Mouse (Mus musculus): ENCODE data around the gene Ssbp2. TPM values are rescaled to one million over a fixed set of nuclear protein-coding genes. Genes with fewer than 3 reads are reported as not detected.

The Ssbp2 gene
- polyA plus RNA-seq, 1 experiment from 2014 or later = 21.6 TPM

DNA sequence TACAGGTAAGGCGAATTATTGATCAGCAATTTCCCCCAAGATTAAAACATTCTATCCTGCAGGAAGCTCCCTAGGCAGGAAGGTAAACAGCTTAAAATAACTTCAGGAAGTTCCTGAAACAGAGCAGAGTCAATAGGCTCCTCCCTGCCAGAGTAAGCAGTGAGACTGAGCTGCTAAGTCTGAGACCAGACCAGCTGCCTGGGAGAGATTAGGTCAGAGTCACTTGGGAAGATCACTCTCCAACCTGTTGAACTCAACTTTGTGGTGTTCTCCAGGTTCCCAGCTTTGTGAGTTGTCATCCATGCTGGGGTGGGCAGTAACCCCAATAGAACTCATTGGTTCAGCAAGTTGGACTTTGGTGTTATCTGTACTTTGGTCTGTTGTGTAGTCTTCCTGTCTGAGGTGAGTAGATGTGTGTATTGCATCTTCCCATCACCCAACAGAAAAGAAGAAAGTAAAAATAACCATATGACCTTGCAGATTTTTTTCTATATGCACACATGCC lies 16.6 kb downstream of the Ssbp2 start:
- Histone ChIP-seq H3K4me3 (ENCODE audit: low read depth, low read length) (no peak overlapping the region), H3K9me3 (ENCODE audit: low read length) (0 out of 2 replicates have a peak, but pooled peaks cover 4% of the 10 kb centered on the region), H3K4me1 (ENCODE audit: insufficient read depth) (peaks cover 9% of the 10 kb centered on the region), H3K4me2 (ENCODE audit: low read depth, low read length) (no peak overlapping the region), H3K27ac (ENCODE audit: low read depth) (no peak overlapping the region), H3K36me3 (replicated peaks; ENCODE audit: insufficient read depth, low read length) (no peaks in the 10 kb centered on the region), H3K9ac (replicated peaks) (no peak overlapping the region), H3K27me3 (ENCODE audit: insufficient read depth, low read length) (no peaks in the 10 kb centered on the region)
- TF ChIP-seq CTCF (IDR thresholded peaks at IDR 0.05; ENCODE audit: low read depth) (no peak), EP300 (IDR thresholded peaks at IDR 0.05; ENCODE audit: low read depth) (0 out of 2 replicates have a peak, but pooled peaks have one; percentile 37)
- 91% methylated on average over 1 of the region's 1 CpGs for WGBS (ENCODE audit: insufficient replicate concordance)
- no peak for DNase-seq
- peak; percentile 50 for ATAC-seq

DNA sequence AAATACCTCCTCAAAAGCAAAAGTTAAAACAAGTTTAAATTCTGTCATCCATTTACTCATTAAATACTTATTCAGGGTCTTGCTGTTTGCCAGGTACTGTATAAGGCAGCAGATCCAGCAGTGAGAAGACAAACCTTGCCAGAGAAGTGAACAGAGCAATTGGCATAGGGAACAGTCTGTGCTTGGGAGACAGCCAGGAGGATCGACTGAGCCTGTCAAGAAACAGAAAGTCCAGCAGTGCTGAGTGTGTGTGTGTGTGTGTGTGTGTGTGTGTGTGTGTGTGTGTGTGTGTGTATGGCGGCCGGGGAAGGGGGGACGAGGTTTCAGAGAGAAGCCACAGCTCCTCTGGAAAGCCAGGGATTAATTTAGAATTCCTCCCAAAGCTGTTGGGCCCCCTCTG lies 17.9 kb downstream of the Ssbp2 start:
- 0 out of 2 replicates have a peak, but pooled peaks cover 4% of the 10 kb centered on the region for H3K9me3 ChIP-seq (ENCODE audit: low read length)
- no peak for DNase-seq
- ATAC-seq = no peak
- no peak overlapping the region for H3K9ac ChIP-seq (replicated peaks)
- no peaks in the 10 kb centered on the region for H3K36me3 ChIP-seq (replicated peaks; ENCODE audit: insufficient read depth, low read length)
- peaks cover 9% of the 10 kb centered on the region for H3K4me1 ChIP-seq (ENCODE audit: insufficient read depth)
- H3K4me3 ChIP-seq (ENCODE audit: low read depth, low read length) = no peak overlapping the region
- H3K27me3 ChIP-seq (ENCODE audit: insufficient read depth, low read length) = no peaks in the 10 kb centered on the region
- H3K27ac ChIP-seq (ENCODE audit: low read depth) = peak overlapping the region; percentile 13; the same call in 1 of the 2 replicates
- no peak overlapping the region for H3K4me2 ChIP-seq (ENCODE audit: low read depth, low read length)
- 60% methylated on average over 4 of the region's 4 CpGs for WGBS (ENCODE audit: insufficient replicate concordance)
- no peak for TF ChIP-seq CTCF (IDR thresholded peaks at IDR 0.05; ENCODE audit: low read depth)
- no peak for TF ChIP-seq EP300 (IDR thresholded peaks at IDR 0.05; ENCODE audit: low read depth)

DNA sequence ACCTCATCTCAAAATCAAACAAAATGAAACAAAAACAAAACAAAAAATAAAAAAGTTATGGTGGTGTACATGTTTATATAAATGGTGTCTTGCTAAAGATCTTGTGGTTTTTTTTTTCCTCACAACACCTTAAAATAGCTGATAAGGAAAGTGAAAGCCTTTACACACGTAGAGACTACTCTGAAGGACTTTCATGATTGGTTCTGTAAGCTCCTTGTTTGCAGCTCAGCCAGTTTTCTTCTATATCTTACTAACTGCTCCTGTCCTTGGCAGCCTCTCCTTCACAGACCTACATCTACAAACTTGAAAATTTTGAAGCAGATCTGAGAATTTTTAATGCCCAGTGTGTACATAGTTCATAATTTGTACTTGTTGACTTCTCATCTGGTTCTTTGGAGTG lies 24.2 kb downstream of the Ssbp2 start:
- Histone ChIP-seq H3K9me3 (ENCODE audit: low read length) (no peaks in the 10 kb centered on the region), H3K9ac (replicated peaks) (no peak overlapping the region)
- WGBS (ENCODE audit: insufficient replicate concordance) = 22% methylated on average over 1 of the region's 1 CpGs

DNA sequence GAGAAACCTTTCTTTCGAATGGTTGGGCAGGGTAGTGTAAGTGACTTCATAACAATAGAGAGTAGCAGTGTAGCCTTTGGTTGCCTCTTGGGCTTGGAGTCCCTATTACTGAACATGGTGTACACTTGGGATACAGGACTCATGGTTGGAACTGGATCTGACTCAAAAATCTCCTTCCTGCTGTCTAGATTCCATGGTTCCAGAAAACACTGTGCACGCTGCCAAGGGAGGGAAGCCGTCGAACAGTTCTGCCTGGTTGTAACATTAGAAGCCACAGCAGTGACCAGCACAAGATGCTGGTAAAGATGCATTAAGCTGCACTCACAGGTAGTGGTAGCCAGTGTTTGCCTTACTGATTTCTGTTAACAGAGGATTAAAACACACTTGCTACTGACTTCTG lies 32.0 kb downstream of the Ssbp2 start:
- no peaks in the 10 kb centered on the region for H3K36me3 ChIP-seq (replicated peaks; ENCODE audit: insufficient read depth, low read length)
- no peak overlapping the region for H3K27ac ChIP-seq (ENCODE audit: low read depth)
- ATAC-seq (no peak), DNase-seq (no peak)
- no peak overlapping the region for H3K4me2 ChIP-seq (ENCODE audit: low read depth, low read length)
- no peak for TF ChIP-seq CTCF (IDR thresholded peaks at IDR 0.05; ENCODE audit: low read depth)
- TF ChIP-seq EP300 (IDR thresholded peaks at IDR 0.05; ENCODE audit: low read depth) = no peak
- no peak overlapping the region for H3K4me3 ChIP-seq (ENCODE audit: low read depth, low read length)
- H3K9ac ChIP-seq (replicated peaks) = no peak overlapping the region
- no peaks in the 10 kb centered on the region for H3K9me3 ChIP-seq (ENCODE audit: low read length)
- H3K4me1 ChIP-seq (ENCODE audit: insufficient read depth) = no peaks in the 10 kb centered on the region
- WGBS (ENCODE audit: insufficient replicate concordance) = 81% methylated on average over 4 of the region's 4 CpGs
- H3K27me3 ChIP-seq (ENCODE audit: insufficient read depth, low read length) = no peaks in the 10 kb centered on the region

More for the DNA sequence above, 24.2 kb downstream of the Ssbp2 start:
- Histone ChIP-seq H3K36me3 (replicated peaks; ENCODE audit: insufficient read depth, low read length) (no peaks in the 10 kb centered on the region), H3K4me1 (ENCODE audit: insufficient read depth) (no peaks in the 10 kb centered on the region), H3K4me2 (ENCODE audit: low read depth, low read length) (peak overlapping the region; percentile 34), H3K27ac (ENCODE audit: low read depth) (no peak overlapping the region), H3K4me3 (ENCODE audit: low read depth, low read length) (no peak overlapping the region), H3K27me3 (ENCODE audit: insufficient read depth, low read length) (no peaks in the 10 kb centered on the region)
- DNase-seq = no peak
- no peak for ATAC-seq
- TF ChIP-seq CTCF (IDR thresholded peaks at IDR 0.05; ENCODE audit: low read depth) (no peak), EP300 (IDR thresholded peaks at IDR 0.05; ENCODE audit: low read depth) (no peak)

DNA sequence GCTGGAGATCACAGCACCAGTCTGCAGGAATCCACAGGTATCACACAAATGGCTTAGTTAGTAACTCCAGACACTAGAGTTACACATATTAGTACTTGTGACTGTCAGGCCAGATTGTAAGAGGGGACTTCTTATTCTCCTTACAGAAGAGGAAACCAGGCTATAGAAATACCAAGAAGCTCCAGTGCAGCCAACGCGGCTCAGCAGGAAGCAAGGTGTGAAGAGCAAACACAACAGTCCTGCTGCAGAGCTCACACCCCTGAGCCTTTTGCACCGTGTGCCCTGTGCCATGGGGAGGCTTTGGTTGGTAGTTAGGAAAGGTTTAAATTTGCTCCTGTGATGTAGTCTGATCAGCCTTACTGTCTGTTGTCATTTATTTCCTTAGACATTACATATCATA lies 37.0 kb downstream of the Ssbp2 start:
- DNase-seq (no peak), ATAC-seq (no peak)
- 55% methylated on average over 3 of the region's 3 CpGs for WGBS (ENCODE audit: insufficient replicate concordance)
- no peak overlapping the region for H3K9ac ChIP-seq (replicated peaks)
- H3K27me3 ChIP-seq (ENCODE audit: insufficient read depth, low read length) = no peaks in the 10 kb centered on the region
- H3K4me2 ChIP-seq (ENCODE audit: low read depth, low read length) = no peak overlapping the region
- H3K4me3 ChIP-seq (ENCODE audit: low read depth, low read length) = no peak overlapping the region
- no peaks in the 10 kb centered on the region for H3K4me1 ChIP-seq (ENCODE audit: insufficient read depth)
- no peaks in the 10 kb centered on the region for H3K9me3 ChIP-seq (ENCODE audit: low read length)
- H3K36me3 ChIP-seq (replicated peaks; ENCODE audit: insufficient read depth, low read length) = no peaks in the 10 kb centered on the region
- H3K27ac ChIP-seq (ENCODE audit: low read depth) = no peak overlapping the region
- no peak for TF ChIP-seq CTCF (IDR thresholded peaks at IDR 0.05; ENCODE audit: low read depth)
- no peak for TF ChIP-seq EP300 (IDR thresholded peaks at IDR 0.05; ENCODE audit: low read depth)

DNA sequence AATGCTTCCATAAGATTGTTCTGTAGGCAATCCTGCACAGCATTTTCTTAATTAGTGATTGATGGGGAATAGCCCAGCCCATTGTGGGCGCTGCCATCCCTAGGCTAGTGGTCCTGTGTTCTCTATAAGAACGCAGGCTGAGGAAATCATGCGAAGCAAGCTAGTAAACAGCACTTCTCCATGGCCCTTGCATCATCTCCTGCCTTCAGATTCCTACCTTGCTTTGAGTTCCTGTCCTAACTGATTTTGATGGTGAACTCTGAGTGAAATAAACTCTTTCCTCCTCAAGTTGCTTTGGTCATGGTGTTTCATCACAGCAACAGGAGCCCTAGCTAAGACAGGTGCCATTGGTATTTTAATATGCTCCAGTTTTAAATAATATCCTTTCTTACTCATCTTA lies 41.7 kb downstream of the Ssbp2 start:
- no peak for DNase-seq
- 82% methylated on average over 3 of the region's 3 CpGs for WGBS (ENCODE audit: insufficient replicate concordance)
- Histone ChIP-seq H3K9me3 (ENCODE audit: low read length) (no peaks in the 10 kb centered on the region), H3K4me1 (ENCODE audit: insufficient read depth) (0 out of 2 replicates have a peak, but pooled peaks cover 3% of the 10 kb centered on the region), H3K27me3 (ENCODE audit: insufficient read depth, low read length) (no peaks in the 10 kb centered on the region), H3K4me3 (ENCODE audit: low read depth, low read length) (no peak overlapping the region), H3K4me2 (ENCODE audit: low read depth, low read length) (no peak overlapping the region), H3K9ac (replicated peaks) (no peak overlapping the region), H3K27ac (ENCODE audit: low read depth) (no peak overlapping the region), H3K36me3 (replicated peaks; ENCODE audit: insufficient read depth, low read length) (no peaks in the 10 kb centered on the region)
- no peak for ATAC-seq
- TF ChIP-seq CTCF (IDR thresholded peaks at IDR 0.05; ENCODE audit: low read depth) = no peak
- TF ChIP-seq EP300 (IDR thresholded peaks at IDR 0.05; ENCODE audit: low read depth) = no peak
